ENCODE assay signal across 24 mouse cellular contexts in genomic region chr3:148420303-148420702, GRCm38 (mm10).
"Had no signal": no experiment of that assay in that cellular context is flagged by ENCODE, and none has a peak within 500 bp of the region (broad histone marks: within the 10 kb centered on the region; RNA-seq: fewer than 3 reads in every experiment).

No protein-coding gene starts in this region.

- H3K27ac ChIP-seq: heart, adult 2 months; heart, embryonic 13.5 days; heart, embryonic 15.5 days; hindbrain, embryonic 13.5 days; hindbrain, embryonic 15.5 days; hindbrain, postnatal 0 days; kidney, embryonic 15.5 days; kidney, postnatal 0 days; left cerebral cortex, adult 2 months; limb, embryonic 10.5 days; limb, embryonic 12.5 days had no signal

- H3K9ac ChIP-seq: forebrain, postnatal 0 days; heart, embryonic 13.5 days; heart, embryonic 15.5 days; hindbrain, embryonic 13.5 days; hindbrain, embryonic 15.5 days; kidney, embryonic 15.5 days; limb, embryonic 12.5 days had no signal

- H3K4me2 ChIP-seq: heart, embryonic 11.5 days; heart, embryonic 13.5 days; heart, embryonic 15.5 days; hindbrain, embryonic 13.5 days; hindbrain, embryonic 15.5 days; kidney, embryonic 15.5 days; limb, embryonic 12.5 days had no signal

- ATAC-seq: forebrain, postnatal 0 days; hindbrain, postnatal 0 days; intestine, embryonic 16.5 days had no signal

- H3K4me3 ChIP-seq: heart, adult 2 months; heart, embryonic 13.5 days; heart, embryonic 15.5 days; hindbrain, embryonic 13.5 days; hindbrain, embryonic 15.5 days; kidney, embryonic 15.5 days; left cerebral cortex, adult 2 months; limb, embryonic 10.5 days; limb, embryonic 12.5 days had no signal

- H3K36me3 ChIP-seq: heart, embryonic 13.5 days; heart, embryonic 15.5 days; hindbrain, embryonic 13.5 days; hindbrain, embryonic 15.5 days; kidney, embryonic 15.5 days; limb, embryonic 10.5 days; limb, embryonic 12.5 days had no signal

- H3K9me3 ChIP-seq: heart, embryonic 13.5 days; heart, embryonic 15.5 days; hindbrain, embryonic 13.5 days; hindbrain, embryonic 15.5 days; kidney, embryonic 15.5 days; limb, embryonic 10.5 days; limb, embryonic 12.5 days had no signal

- DNase-seq: forebrain, postnatal 0 days; gastrocnemius, postnatal 14 days; gastrocnemius, postnatal 36 days; heart, adult 11 months; heart, adult 2 months; heart, postnatal 14 days; heart, postnatal 36 days; kidney, adult 11 months; kidney, adult 2 months; kidney, adult 9 months; kidney, postnatal 14 days; kidney, postnatal 36 days had no signal

- H3K27me3 ChIP-seq: kidney, embryonic 15.5 days had no signal

- H3K4me1 ChIP-seq: hindbrain, embryonic 15.5 days had no signal
